Mouse (Mus musculus) MEL (cell line): ENCODE data around the gene Grid1. TPM values are rescaled to one million over a fixed set of nuclear protein-coding genes. Genes with fewer than 3 reads are reported as not detected.

Experiments used
- DNase-seq: peaks from one replicate; pipeline ENCODE4 v3.0.0; 2011; ENCODE audit warnings: low read depth, low spot score
- H3K27ac ChIP-seq: 2 replicates; pipeline ENCODE4 v1.5.1; 2012; ENCODE audit warnings: low read depth, mild to moderate bottlenecking, control low read depth, low read length, moderate library complexity; ENCODE audit not compliant: control insufficient read depth
- H3K27me3 ChIP-seq, 2 experiments: fragments of 150-350 bp in 1 of 2; sonication (generic) in 1 of 2; 2 replicates each; pipeline ENCODE4 v1.6.1; 2012; ENCODE audit warnings: low read length in 2 of 2, mild to moderate bottlenecking in 2 of 2, improper control_type of control experiment in 1 of 2, moderate library complexity in 1 of 2; ENCODE audit not compliant: insufficient read depth in 2 of 2, control insufficient read depth in 1 of 2
- H3K36me3 ChIP-seq, 2 experiments: 2 replicates each; pipeline ENCODE4 v1.6.1; 2012 to 2014; ENCODE audit warnings: low read length in 2 of 2, improper control_type of control experiment in 1 of 2, inconsistent platforms in 1 of 2, mild to moderate bottlenecking in 1 of 2; ENCODE audit not compliant: insufficient read depth in 2 of 2, control insufficient read depth in 1 of 2
- H3K4me1 ChIP-seq, 2 experiments: fragments of 150-350 bp in 1 of 2; sonication (generic) in 1 of 2; 2 replicates each; pipeline ENCODE4 v1.6.1; 2012; ENCODE audit warnings: low read length in 2 of 2, improper control_type of control experiment in 1 of 2, mild to moderate bottlenecking in 1 of 2; ENCODE audit not compliant: insufficient read depth in 2 of 2, control insufficient read depth in 1 of 2
- H3K4me3 ChIP-seq, 2 experiments: fragments of 150-350 bp in 1 of 2; sonication (generic) in 1 of 2; 2 replicates each; pipeline ENCODE4 v1.5.1; 2012; ENCODE audit warnings: low read depth in 2 of 2, low read length in 2 of 2, mild to moderate bottlenecking in 2 of 2, moderate library complexity in 2 of 2, control low read depth in 1 of 2, improper control_type of control experiment in 1 of 2; ENCODE audit not compliant: control insufficient read depth in 1 of 2, insufficient read depth in 1 of 2
- H3K79me2 ChIP-seq: 2 replicates; pipeline ENCODE4 v1.6.1; 2012; ENCODE audit warnings: mild to moderate bottlenecking, low read length, moderate library complexity; ENCODE audit not compliant: control insufficient read depth, poor library complexity, insufficient read depth
- H3K9ac ChIP-seq: 2 replicates; pipeline ENCODE4 v1.6.1; 2012; ENCODE audit warnings: low read depth, mild to moderate bottlenecking, control low read depth, low read length, moderate library complexity; ENCODE audit not compliant: control insufficient read depth, poor library complexity, severe bottlenecking
- H3K9me3 ChIP-seq: fragments of 150-350 bp; sonication (generic); replicated peaks from 2 replicates; pipeline ENCODE4 v1.6.1; 2012; ENCODE audit warnings: mild to moderate bottlenecking, low read length, improper control_type of control experiment, moderate library complexity; ENCODE audit not compliant: insufficient read depth
- BHLHE40 ChIP-seq: IDR thresholded peaks from 2 replicates; pipeline ENCODE4 v1.6.1; 2012; ENCODE audit warnings: low read depth, mild to moderate bottlenecking, inconsistent platforms, low read length, improper control_type of control experiment, borderline replicate concordance
- CHD1 ChIP-seq: IDR thresholded peaks from 2 replicates; pipeline ENCODE4 v1.6.1; 2012; ENCODE audit warnings: low read depth, mild to moderate bottlenecking, inconsistent platforms, low read length, improper control_type of control experiment
- CHD2 ChIP-seq: IDR thresholded peaks from 2 replicates; pipeline ENCODE4 v1.6.1; 2011; ENCODE audit warnings: low read length, improper control_type of control experiment
- CTCF ChIP-seq, 3 experiments: IDR thresholded peaks in 2 of 3; conservative IDR thresholded peaks in 1 of 3; 2 replicates each; pipeline ENCODE4 v1.5.1; 2011 to 2012; ENCODE audit warnings: low read length in 3 of 3, low read depth in 2 of 3, mild to moderate bottlenecking in 2 of 3, improper control_type of control experiment in 1 of 3, inconsistent platforms in 1 of 3, mixed read lengths in 1 of 3, moderate library complexity in 1 of 3; ENCODE audit not compliant: control insufficient read depth in 1 of 3, insufficient read depth in 1 of 3, poor library complexity in 1 of 3, severe bottlenecking in 1 of 3
- ELF1 ChIP-seq: IDR thresholded peaks from 2 replicates; pipeline ENCODE4 v1.6.1; 2014; ENCODE audit warnings: low read depth, mild to moderate bottlenecking, inconsistent platforms, low read length, improper control_type of control experiment, moderate library complexity
- EP300 ChIP-seq, 2 experiments: IDR thresholded peaks; 2 replicates each; pipeline ENCODE4 v1.6.1; 2011; ENCODE audit warnings: improper control_type of control experiment in 2 of 2, low read length in 2 of 2, low read depth in 1 of 2, mild to moderate bottlenecking in 1 of 2
- ETS1 ChIP-seq: IDR thresholded peaks from 2 replicates; pipeline ENCODE4 v1.6.1; 2012; ENCODE audit warnings: low read depth, mild to moderate bottlenecking, inconsistent platforms, low read length, improper control_type of control experiment, moderate library complexity
- HCFC1 ChIP-seq: IDR thresholded peaks from 2 replicates; pipeline ENCODE4 v1.6.1; 2012; ENCODE audit warnings: low read depth, mild to moderate bottlenecking, inconsistent platforms, low read length, improper control_type of control experiment, moderate library complexity
- KAT2A ChIP-seq: conservative IDR thresholded peaks from 2 replicates; pipeline ENCODE4 v1.6.1; 2012; ENCODE audit warnings: low read depth, low read length, improper control_type of control experiment, inconsistent platforms
- MAFK ChIP-seq: IDR thresholded peaks from 2 replicates; pipeline ENCODE4 v1.6.1; 2011; ENCODE audit warnings: low read depth, mild to moderate bottlenecking, low read length, improper control_type of control experiment, borderline replicate concordance
- MAX ChIP-seq: IDR thresholded peaks from 2 replicates; pipeline ENCODE4 v1.6.1; 2011; ENCODE audit warnings: low read length, improper control_type of control experiment
- MAZ ChIP-seq: IDR thresholded peaks from 2 replicates; pipeline ENCODE4 v1.6.1; 2012; ENCODE audit warnings: low read depth, mild to moderate bottlenecking, inconsistent platforms, low read length, improper control_type of control experiment
- MYB ChIP-seq: IDR thresholded peaks from 2 replicates; pipeline ENCODE4 v1.6.1; 2011; ENCODE audit warnings: mild to moderate bottlenecking, low read depth, low read length, improper control_type of control experiment
- MYC ChIP-seq: IDR thresholded peaks from 2 replicates; pipeline ENCODE4 v1.6.1; 2011; ENCODE audit warnings: low read depth, mild to moderate bottlenecking, low read length, improper control_type of control experiment, moderate library complexity
- NRF1 ChIP-seq: IDR thresholded peaks from 2 replicates; pipeline ENCODE4 v1.6.1; 2014; ENCODE audit warnings: low read depth, mild to moderate bottlenecking, inconsistent platforms, low read length, improper control_type of control experiment, moderate library complexity; ENCODE audit not compliant: poor library complexity, insufficient read depth, severe bottlenecking
- POLR2AphosphoS2 ChIP-seq: IDR thresholded peaks from 2 replicates; pipeline ENCODE4 v1.6.1; 2011; ENCODE audit warnings: low read length, improper control_type of control experiment
- POLR2AphosphoS5 ChIP-seq: IDR thresholded peaks from 2 replicates; pipeline ENCODE4 v1.6.1; 2012; ENCODE audit warnings: low read depth, borderline replicate concordance, mild to moderate bottlenecking, inconsistent platforms, low read length, moderate library complexity, mixed read lengths
- RAD21 ChIP-seq: IDR thresholded peaks from 2 replicates; pipeline ENCODE4 v1.6.1; 2011; ENCODE audit warnings: mild to moderate bottlenecking, low read depth, low read length, improper control_type of control experiment
- SMC3 ChIP-seq: IDR thresholded peaks from 2 replicates; pipeline ENCODE4 v1.6.1; 2011; ENCODE audit warnings: low read depth, low read length, improper control_type of control experiment
- TAL1 ChIP-seq: IDR thresholded peaks from 2 replicates; pipeline ENCODE4 v1.6.1; 2012; ENCODE audit warnings: mild to moderate bottlenecking, inconsistent platforms, low read length, moderate library complexity, mixed read lengths
- TBP ChIP-seq: IDR thresholded peaks from 2 replicates; pipeline ENCODE4 v1.8.0; 2011; ENCODE audit warnings: low read depth, low read length, improper control_type of control experiment
- TCF12 ChIP-seq: IDR thresholded peaks from 2 replicates; pipeline ENCODE4 v1.6.1; 2014; ENCODE audit warnings: low read depth, mild to moderate bottlenecking, inconsistent platforms, low read length, improper control_type of control experiment, moderate library complexity
- UBTF ChIP-seq: IDR thresholded peaks from 2 replicates; pipeline ENCODE4 v1.6.1; 2012; ENCODE audit warnings: low read depth, mild to moderate bottlenecking, inconsistent platforms, low read length, improper control_type of control experiment, moderate library complexity, borderline replicate concordance; ENCODE audit not compliant: insufficient read depth
- USF2 ChIP-seq, 2 experiments: IDR thresholded peaks; 2 replicates each; pipeline ENCODE4 v1.6.1; 2011 to 2012; ENCODE audit warnings: improper control_type of control experiment in 2 of 2, low read length in 2 of 2, borderline replicate concordance in 1 of 2, inconsistent platforms in 1 of 2, low read depth in 1 of 2, mild to moderate bottlenecking in 1 of 2; ENCODE audit not compliant: insufficient read depth in 1 of 2
- ZC3H11A ChIP-seq: IDR thresholded peaks from 2 replicates; pipeline ENCODE4 v1.6.1; 2012; ENCODE audit warnings: low read depth, mild to moderate bottlenecking, inconsistent platforms, low read length, improper control_type of control experiment
- ZMIZ1 ChIP-seq: IDR thresholded peaks from 2 replicates; pipeline ENCODE4 v1.6.1; 2012; ENCODE audit warnings: low read depth, mild to moderate bottlenecking, inconsistent platforms, low read length, improper control_type of control experiment, moderate library complexity
- ZNF384 ChIP-seq: IDR thresholded peaks from 2 replicates; pipeline ENCODE4 v1.6.1; 2012; ENCODE audit warnings: low read depth, mild to moderate bottlenecking, inconsistent platforms, low read length, improper control_type of control experiment
- polyA plus RNA-seq, 2 experiments: library from polyadenylated mRNA; stranded (reverse) in 1 of 2; unstranded in 1 of 2; fragments of >175 nt in 1 of 2; fragments of >200 nt in 1 of 2; gene quantifications; 2 replicates each; pipeline versions ENCODE4 v1.2.1 to v1.2.4; 2012; ENCODE audit warnings: low replicate concordance in 2 of 2, low read depth in 1 of 2; ENCODE audit not compliant: insufficient read length in 2 of 2, insufficient read depth in 1 of 2, missing spikeins in 1 of 2
- total RNA-seq: library from RNA; depleted of rRNA; stranded (reverse); fragments of 300-350 nt; gene quantifications from 2 replicates; pipeline ENCODE4 v1.2.3, GENCODE M21; 2012

Grid1 gene
- total and polyA plus RNA-seq, 3 experiments: not detected

- no peaks in the 10 kb centered on the region for H3K79me2 ChIP-seq
- H3K9ac ChIP-seq: no peak overlapping the region
- H3K4me1 ChIP-seq: no peaks in the 10 kb centered on the region
- DNase-seq: no peak
- no peaks in the 10 kb centered on the region for H3K36me3 ChIP-seq
- H3K9me3 ChIP-seq: no peaks in the 10 kb centered on the region
- no peaks in the 10 kb centered on the region for H3K27me3 ChIP-seq
- H3K4me3 ChIP-seq: no peak overlapping the region
- H3K27ac ChIP-seq: no peak overlapping the region
- no peak for TF ChIP-seq KAT2A
- no peak for TF ChIP-seq USF2 (IDR thresholded peaks at IDR 0.05; ENCODE audit: borderline replicate concordance in 1 of 2, insufficient read depth in 1 of 2, low read depth in 1 of 2, low read length in 2 of 2)
- TF ChIP-seq UBTF: no peak
- no peak for TF ChIP-seq EP300 (IDR thresholded peaks at IDR 0.05; ENCODE audit: low read depth in 1 of 2, low read length in 2 of 2)
- no peak for TF ChIP-seq MAX
- no peak for TF ChIP-seq CHD2
- no peak for TF ChIP-seq HCFC1
- TF ChIP-seq TCF12: no peak
- no peak for TF ChIP-seq ZMIZ1
- no peak for TF ChIP-seq NRF1
- TF ChIP-seq ZC3H11A: no peak
- TF ChIP-seq ELF1: no peak
- no peak for TF ChIP-seq CHD1
- no peak for TF ChIP-seq MAZ
- no peak for TF ChIP-seq ZNF384
Observed at GRCm38 (mm10) chr14:34879996-34880395, 60.1 kb downstream of the Grid1 start.

DNA sequence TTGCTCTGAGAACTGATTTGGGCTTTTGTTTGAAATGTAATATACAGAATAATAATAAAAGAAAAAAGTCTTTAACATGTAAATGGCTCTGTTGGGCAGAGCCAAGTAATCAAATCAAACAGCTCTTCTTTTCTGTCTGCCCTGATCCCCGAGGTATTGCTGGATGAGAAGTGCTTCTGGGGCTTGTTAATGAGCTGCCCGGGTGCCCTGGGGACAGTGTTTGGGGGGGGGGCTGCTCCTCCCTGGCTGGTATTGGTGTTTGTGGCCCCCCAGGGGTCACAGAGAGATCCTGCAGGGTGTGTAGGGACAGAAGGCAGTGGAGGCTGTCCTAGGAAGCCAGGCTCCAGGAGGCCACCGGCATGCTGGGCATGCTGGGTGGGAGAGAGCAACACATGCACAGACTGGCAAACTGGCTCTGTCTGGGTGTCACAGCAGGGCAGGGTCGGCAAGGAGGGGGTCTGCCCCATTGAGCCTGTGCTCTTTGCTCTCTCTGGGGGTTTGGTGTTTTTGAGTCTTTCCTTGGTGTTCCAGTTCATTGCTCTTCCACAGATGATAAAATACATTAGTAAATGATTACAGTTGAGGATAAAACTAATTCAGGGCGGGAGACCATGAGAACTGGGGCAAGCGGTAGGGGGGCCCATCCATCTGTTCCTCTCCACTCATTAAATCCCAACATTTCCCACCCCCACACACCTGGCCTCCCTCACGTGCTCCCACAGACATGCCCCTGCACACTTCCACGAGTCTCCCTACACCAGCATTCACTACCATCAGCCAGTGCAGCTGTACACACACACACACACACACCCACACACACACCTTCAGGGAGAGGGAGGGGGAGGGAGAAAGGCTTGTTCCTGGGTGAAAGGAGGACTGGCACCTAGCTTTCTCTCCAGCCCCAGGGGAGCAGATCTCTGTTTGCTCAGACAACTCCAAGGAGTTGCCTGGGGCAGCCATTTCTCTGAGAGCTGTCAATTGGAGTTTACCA lies 60.8 kb downstream of the Grid1 start:
- no peaks in the 10 kb centered on the region for H3K9me3 ChIP-seq
- TF ChIP-seq RAD21 (no peak), CTCF (IDR thresholded peaks at IDR 0.05 in 2 of 3, conservative IDR thresholded peaks at IDR 0.05 in 1 of 3; ENCODE audit: control insufficient read depth in 1 of 3, insufficient read depth in 1 of 3, low read depth in 2 of 3, low read length in 3 of 3, poor library complexity in 1 of 3, severe bottlenecking in 1 of 3) (no peak), TBP (no peak), ZNF384 (no peak), MYB (no peak), MYC (no peak), ZMIZ1 (no peak), USF2 (IDR thresholded peaks at IDR 0.05; ENCODE audit: borderline replicate concordance in 1 of 2, insufficient read depth in 1 of 2, low read depth in 1 of 2, low read length in 2 of 2) (no peak), KAT2A (no peak), MAZ (no peak), MAFK (no peak), SMC3 (no peak), BHLHE40 (no peak), POLR2AphosphoS5 (no peak), POLR2AphosphoS2 (no peak), ETS1 (no peak), TAL1 (no peak), ZC3H11A (no peak), NRF1 (no peak)
- no peaks in the 10 kb centered on the region for H3K36me3 ChIP-seq
- no peaks in the 10 kb centered on the region for H3K79me2 ChIP-seq
- DNase-seq: no peak
- H3K4me3 ChIP-seq: no peak overlapping the region
- no peak overlapping the region for H3K9ac ChIP-seq
- no peaks in the 10 kb centered on the region for H3K4me1 ChIP-seq
- no peak overlapping the region for H3K27ac ChIP-seq
- H3K27me3 ChIP-seq: no peaks in the 10 kb centered on the region
